Mouse (Mus musculus): ENCODE measurements around the gene Gm20388.

Gm20388 gene

DNA sequence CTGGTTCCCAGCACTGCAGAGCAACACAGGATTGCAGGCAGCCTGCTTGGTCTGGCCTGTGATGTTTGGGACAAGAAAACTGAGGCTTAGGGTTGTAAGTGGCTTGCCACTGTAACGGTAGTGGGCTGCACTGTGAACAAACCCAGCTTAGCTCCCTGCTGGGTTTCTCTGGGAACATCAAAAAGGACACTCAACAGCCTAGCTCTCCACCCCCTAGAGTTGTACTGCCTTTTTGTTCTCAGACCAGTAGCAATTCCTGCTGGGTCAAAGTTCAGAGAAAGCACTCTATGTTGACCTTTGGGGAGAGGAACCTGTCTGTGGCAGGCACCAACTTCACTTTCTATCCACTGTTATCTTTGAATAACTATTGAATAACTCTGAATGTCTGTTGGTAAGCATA lies 3423.8 kb downstream of the Gm20388 start:
- DNase-seq (ENCODE audit: low spot score in 2 of 2) = no peak

DNA sequence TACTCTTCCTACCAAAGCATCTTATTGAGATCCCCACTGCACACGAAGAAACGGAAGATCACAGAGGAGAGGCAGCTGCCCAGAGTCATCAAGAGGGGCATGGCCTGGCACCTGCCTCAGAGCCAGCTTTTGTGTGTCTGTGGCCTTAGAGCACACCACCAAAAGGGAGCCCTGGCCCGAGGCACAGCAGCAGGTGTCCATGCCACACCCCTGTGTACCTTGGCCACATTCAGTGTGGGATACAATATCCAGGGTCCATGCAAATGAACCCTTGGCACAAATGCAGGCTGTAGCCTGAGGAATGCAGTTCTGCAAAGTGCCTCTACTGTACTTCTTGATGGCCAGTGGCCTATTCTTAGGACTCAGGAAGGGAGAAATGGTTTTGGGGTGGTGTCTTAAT lies 3426.8 kb downstream of the Gm20388 start:
- DNase-seq (ENCODE audit: low spot score in 2 of 2) = no peak

DNA sequence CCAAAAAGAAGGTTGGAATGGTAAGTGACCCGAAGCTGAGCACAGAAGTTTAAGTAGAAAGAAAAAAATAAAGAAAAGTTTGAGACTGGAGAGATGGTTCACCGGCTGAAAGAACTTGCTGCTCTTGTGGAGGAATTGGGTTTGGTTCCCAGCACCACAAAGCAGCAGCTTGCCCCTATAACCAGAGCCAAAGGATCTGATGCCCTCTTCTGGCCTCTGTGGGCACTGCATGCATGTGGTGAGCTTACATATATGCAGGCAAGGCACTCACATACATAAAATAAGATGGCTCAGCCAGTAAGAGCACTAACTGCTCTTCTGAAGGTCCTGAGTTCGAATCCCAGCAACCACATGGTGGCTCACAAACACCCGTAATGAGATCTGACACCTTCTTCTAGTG lies 3429.4 kb downstream of the Gm20388 start:
- DNase-seq (ENCODE audit: low spot score in 2 of 2) = no peak

DNA sequence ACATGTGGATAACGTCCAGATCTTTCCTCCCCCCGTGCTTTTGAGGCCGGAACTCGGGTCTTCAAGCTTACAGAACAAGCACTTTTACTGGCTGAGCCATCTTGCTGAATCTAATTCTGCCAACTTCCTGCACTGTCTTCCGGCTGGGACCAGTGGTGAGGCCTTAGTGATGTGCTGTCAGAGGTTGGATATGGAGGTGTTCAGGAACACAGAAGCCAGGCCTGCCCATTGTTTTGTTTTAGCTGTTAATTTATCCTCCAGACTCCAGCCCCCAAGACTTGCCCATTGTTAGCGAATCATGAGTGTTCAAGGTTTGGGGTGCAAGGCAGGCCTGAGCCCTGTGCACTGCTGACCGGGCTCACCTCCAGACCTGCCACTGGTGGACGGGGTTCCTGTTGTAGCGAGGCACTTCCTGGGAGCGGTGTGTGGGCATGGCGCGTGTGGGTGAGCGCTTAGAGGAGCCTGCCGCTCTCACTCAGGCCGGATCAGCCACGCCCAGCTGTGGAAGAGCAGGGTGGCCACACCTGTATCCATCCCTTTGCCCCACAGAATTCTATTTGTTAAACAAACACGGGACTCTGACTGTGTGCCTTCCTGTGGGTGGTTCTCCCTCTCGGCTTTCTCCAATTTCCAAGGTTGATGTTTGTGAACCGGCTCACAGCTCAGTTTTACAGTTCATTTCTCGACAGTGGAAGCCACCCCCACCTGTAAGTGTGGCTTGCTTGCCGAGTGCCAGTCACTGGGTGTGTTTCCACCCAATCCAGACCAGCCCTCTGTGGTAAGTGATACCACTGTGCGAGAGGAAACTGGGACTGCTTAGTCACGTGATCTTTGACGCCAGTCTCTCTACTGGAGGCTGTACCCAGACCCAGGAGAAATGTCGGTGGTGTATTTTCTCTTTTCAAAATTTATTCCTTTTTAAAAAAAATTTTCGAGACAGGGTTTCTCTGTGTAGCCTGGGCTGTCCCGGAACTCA lies 3430.7 kb downstream of the Gm20388 start:
- no peak for DNase-seq (ENCODE audit: low spot score in 2 of 2)

DNA sequence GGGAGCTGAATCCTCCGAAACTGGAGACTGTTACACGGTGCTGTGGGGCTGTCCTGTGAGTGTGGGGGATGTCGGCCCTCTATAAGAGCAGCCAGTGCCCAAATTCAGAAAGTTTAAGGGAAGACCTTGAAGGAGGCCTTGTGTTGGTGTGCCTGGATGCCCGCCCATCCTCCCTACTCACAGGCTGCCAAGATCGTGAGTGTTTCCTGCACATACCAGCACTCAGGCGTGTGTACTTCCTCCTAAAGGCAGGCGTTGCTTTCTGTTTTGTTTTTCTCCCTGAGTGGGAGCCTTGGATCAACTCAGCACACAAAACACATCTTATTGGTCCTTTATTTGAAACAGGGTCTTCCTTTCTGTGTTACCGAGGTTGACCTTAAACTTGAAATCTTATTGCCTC lies 3431.6 kb downstream of the Gm20388 start:
- no peak for DNase-seq (ENCODE audit: low spot score in 2 of 2)

DNA sequence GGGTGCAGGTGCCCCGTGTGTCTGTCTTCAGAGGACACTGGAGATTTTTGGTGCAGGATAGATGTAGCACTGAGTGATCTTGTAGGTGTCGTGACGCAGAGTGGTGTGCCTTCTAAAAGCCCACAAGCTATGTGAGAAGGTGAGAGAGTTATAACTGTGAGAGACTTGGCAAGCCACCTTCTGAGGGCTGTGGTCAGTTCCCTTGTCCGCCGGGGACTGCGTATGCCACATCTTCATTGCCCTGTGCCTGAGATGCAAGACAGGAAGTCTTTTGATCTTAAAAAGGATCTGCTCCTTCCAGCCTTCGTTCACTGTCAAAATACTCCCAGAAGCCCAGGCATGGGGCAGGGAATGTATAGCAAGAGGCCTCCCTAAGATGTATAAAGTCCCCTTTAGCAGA lies 3432.3 kb downstream of the Gm20388 start:
- DNase-seq (ENCODE audit: low spot score in 2 of 2) = no peak

DNA sequence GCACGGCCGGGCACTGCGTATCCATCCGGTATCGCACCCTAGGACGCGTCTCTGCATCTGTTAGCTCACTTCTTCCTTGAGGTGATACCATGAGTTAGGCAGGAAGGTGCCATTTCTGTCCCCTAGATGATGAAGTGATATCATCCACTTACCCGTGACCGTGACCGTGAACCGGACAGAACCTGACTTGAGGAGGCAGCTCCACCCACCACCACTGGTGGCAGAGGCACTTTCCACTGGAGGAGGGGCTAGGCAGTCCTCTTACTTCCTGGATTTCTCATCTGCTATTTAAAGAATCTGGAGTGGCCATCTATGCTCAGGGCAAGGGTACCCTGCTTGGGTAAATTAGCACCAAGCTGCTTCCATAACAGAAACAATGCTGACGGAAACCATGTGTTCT lies 3432.8 kb downstream of the Gm20388 start:
- no peak for DNase-seq (ENCODE audit: low spot score in 2 of 2)

DNA sequence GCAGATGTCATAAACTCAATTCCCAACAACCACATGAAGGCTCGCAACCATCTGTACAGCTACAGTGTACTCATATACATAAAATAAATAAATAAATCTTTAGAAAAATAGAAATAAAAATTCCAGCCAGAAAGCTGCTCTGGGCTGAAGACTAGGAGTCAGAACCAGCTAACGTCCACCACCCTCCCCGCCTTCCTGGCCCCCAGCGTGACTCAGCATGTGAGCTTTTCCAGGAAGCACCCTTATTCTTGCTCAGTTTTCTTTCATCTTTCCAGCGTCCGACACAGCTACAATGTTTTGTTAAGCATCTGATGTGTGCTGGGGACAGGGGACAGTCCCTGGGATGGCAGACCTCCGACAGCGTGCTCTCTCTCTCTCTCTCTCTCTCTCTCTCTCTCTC lies 3434.5 kb downstream of the Gm20388 start:
- no peak for DNase-seq (ENCODE audit: low spot score in 2 of 2)

DNA sequence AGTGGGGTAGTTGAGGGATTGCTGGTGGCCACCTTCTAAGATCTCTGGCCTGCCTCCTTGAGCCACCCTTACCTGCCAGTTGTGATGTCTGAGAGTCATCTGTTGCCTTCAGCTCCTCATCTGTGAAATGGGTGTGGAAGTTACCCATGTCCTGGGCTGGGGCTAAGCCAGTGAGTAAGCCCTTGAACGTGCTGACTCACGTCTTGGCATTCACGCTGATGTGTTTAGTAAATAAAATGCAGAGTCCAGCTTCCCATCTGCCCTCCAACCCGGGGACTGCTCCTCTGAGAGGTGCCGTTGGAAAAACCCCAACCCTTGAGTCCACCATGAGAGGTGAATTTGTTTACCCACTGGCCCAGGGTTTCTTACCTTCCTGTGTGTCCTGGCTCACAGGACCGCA lies 3435.2 kb downstream of the Gm20388 start:
- no peak for DNase-seq (ENCODE audit: low spot score in 2 of 2)

DNA sequence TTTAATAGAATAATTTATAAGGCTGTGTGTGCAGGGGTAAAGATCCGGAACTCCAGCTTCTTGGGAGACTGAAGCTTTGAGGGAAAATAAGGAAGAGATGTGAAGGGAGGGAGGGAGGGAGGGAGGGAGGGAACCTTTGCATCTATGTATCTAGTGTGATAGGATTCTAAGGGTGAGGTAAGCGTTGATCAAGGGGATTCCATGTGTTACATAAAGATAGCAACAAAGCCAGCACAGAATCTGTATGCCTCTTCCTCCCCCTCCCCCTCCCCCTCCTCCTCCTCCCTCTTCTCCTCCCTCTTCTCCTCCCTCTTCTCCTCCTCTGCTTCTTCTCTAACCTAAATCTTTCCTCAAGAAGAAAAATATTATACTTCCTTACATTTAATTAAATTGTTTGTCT lies 3436.7 kb downstream of the Gm20388 start:
- no peak for DNase-seq (ENCODE audit: low spot score in 2 of 2)

DNA sequence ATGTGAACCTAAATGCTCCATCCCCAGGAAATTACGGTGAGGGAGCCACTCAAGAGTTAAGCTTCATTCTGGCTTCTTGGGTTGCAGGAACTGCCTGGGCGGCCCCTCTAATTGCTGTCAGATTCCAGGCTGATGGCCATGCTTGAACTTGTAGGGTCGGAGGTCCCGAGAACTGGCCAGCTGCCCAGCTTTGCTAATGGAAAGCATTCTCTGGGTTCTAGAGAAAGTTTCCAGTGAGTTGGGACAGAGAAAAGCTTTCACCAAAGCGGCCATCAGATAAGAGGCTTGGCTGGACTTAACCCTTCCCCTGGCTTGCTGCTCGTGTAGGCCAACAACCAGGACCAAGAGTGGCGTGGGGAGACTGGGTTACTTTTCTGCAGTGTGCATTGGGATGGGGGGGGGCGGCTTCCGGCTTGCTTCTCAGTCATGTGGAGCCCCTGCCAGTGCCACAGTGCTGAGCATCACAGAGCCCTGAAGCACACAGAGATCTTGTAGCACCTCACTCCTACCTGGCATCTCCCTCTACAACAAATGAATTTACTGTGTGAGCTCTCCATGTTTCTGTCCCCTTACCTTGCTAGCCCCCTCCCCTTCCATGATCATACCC lies 3437.7 kb downstream of the Gm20388 start:
- peak in 1 of 2 experiments; percentile 9 for DNase-seq (ENCODE audit: low spot score in 2 of 2)

DNA sequence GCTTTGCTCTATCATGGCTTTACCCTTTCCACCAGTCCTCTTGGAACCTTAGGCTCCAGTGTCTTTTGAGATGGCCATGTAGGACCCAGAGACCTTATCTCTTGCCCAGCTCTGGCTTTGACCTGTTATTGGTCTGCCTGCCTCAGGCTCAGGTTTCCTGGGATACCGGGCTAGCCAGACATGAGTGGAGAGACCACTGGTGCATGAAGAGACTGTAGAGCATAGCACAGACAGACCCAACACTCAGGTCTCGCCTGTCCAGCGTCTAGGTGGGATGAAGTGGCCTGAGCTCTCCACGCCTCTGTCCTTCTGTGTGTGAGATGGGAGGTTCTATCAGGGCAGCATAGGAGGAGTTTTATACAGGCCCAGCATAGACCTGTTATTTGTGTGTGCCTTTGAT lies 3438.4 kb downstream of the Gm20388 start:
- no peak for DNase-seq (ENCODE audit: low spot score in 2 of 2)

DNA sequence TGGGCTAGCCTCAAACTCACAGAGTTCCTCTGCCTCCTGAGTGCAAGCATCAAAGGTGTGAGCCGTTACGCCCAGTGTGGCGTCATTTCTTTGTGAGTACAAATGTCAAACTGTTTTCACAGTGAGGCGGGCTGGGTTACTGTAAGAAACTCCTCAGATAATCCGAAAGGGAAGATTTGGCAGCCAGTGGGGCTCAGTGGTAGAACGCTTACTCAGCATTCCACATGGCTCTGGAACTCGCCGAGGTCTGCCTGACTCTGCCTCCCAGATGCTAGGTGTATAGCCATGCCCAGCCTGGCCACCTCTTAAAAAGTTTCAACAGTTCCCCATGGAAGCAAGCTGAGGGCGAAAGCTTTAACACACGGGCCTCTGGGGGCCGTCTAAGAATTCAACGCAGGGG lies 3441.5 kb downstream of the Gm20388 start:
- DNase-seq (ENCODE audit: low spot score in 2 of 2) = no peak

DNA sequence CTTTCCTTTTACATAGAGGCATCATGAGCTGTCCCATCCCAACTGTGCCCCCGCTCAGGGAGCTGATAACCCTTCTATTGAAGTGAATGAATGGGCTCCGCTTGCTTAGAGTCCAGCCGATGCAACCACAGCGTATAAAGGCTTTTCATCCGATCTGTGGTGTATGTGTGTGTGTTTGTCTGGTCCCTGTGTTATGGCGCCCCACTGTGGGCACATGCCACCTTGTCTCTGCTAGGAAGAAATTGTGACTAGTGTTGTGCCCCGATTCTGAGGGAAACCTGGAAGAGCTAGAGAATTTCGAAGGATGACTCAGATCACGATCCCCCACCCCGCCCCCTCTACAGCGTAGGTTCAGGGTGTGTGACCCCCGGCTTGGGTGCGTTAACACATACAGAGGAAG lies 3442.1 kb downstream of the Gm20388 start:
- DNase-seq (ENCODE audit: low spot score in 2 of 2) = no peak

DNA sequence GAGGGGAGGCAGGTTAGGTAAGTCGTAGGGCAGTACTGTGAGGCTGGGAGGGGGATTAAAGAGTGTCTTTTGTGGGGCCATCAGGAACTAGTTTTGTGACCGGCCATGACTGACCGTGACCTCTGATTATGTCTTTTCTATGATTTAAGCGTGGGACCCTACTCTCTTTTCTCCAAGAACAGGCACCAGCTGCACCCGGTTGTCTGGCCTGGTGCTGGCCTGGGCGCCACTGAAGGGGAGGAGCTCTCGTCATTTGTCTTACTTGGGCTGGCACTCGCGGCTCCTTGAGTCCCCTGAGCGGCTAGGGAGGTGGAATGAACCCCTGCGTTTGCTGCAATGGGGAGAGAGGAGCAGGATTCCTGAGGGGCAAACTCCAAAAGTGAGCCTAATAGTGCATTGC lies 3442.6 kb downstream of the Gm20388 start:
- DNase-seq (ENCODE audit: low spot score in 2 of 2) = no peak

DNA sequence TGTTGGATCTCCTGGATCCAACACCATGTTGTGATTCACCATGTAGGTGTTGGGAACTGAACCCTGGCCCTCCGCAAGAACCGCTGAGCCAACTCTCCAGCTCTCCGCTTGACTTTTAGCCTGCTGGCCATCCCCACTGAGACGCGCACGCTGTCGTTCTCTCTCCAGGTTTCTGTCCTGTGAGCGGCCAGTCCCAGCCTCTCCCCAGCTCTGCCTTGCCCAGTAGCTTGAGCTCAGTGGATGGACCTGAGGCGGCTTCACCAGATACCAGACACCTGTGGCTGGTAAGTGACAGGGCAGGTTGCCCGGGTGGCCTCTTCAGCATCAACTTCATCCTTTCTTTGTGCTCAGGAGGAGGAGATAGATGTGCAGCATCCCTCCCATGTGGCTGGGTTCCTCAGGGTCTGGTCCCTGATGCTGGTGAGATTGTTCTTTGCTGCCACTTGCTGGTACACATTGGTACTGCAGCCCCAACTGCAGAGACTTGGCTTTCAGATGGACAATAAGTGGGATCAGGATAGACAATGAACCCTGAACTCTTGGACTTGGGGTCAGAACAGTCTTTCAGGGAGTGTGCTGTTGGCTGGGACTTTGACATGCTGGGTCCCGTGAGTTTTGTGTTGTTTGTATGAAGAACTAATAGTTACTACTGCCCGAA lies 3450.6 kb downstream of the Gm20388 start:
- peak; percentile 46 to 63 for DNase-seq (ENCODE audit: low spot score in 2 of 2)

DNA sequence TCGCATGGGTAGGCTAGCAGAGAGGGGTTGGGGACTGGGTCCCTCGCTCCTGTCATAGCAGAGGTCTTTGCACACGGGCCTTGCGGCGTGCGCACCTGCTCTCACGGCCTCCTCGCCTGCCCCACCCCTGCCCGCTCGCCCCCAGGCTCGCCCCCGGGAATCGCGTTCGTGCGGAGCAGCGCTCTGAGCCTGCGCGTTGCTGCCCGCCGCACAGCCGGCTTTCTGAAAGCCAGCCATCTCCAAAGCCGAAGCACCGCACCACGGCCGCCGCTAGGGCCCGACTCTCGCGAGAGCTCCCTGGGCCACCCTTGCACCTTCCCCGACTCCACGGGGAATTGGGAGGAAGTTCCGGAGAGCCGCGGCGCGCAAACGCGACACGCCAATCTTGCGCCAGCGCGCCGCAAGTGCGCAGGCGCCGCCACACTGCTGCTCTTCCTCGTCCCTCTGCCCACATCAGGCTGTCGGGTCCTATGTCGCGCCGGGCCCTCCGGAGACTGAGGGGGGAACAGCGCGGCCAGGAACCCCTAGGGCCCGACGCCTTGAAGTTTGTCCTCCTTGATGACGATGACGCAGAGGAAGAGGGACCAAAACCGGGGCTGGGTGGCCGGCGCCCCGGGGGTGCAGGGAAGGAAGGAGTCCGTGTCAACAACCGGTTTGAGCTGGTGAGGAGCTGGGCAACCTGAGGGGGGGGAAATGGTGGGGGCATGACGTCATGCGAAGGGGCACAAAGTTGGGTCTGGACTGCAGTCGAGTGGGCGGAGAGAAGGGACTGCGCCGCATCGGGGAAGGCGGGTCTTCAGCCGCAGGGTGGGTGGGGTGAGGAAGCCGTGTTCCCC lies 3463.0 kb downstream of the Gm20388 start, which contains the start of gene Tcf25:
Gene Tcf25, plus strand, starts transcription at position 351 of the 836 bp plus-strand sequence.
- peak; percentile 84 to 92 for DNase-seq (ENCODE audit: low spot score in 2 of 2)

DNA sequence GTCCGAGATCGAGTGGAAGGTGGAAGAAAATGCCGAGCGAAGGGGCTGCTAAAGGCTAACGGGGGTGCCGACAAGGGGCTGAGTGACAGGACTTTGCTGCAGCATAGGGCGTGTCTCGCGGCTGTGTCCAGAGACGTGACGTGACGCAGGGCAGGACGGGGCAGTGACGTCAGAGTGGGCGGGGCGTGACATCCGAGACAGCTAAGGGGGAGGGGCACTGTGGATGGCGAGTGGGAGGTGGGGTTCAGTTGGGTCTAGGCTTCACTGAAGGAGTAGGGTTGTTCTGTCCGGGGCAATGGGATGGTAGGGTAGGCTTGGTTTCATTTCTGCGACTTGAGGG lies 3463.6 kb downstream of the Gm20388 start:
- peak; percentile 90 to 96 for DNase-seq (ENCODE audit: low spot score in 2 of 2)

DNA sequence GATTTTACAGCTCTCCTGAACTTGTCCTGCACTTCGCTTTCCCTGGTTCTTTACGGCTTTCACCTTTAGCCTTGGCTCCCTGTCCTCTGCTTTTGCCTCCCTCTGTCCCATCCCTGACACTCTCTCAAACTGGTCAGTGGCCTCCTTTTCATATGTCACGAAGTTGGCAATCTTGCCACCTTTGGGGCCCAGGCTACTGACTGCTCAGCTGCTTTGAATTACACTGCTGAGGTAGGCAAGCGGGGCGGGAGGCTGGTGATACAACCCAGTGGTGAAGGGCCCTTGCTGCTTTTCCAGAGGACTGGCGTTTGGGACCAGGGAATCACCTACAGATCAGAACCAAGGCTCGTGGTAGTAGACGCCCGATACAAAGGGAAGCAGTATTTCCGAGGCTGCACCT lies 3465.1 kb downstream of the Gm20388 start:
- no peak for DNase-seq (ENCODE audit: low spot score in 2 of 2)

DNA sequence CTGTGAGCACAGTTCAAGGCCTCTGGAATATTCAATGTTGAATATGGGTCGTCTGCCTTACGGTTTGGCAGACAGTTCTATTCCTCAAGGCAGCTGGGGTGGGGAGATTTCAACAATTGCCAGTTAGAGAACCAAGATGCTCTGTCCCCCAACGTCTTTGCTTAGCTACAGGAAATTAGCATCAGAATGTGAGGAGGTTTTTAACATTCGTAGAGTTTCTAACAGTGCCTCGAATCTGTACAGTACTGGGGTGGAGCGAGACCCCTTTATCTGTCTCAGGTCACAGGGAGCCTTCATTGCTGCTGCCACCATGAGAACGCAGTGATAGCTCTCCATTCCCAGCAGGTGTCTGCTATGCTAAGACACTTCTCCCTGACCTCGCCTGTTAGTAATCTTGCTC lies 3465.5 kb downstream of the Gm20388 start:
- DNase-seq (ENCODE audit: low spot score in 2 of 2) = no peak

DNA sequence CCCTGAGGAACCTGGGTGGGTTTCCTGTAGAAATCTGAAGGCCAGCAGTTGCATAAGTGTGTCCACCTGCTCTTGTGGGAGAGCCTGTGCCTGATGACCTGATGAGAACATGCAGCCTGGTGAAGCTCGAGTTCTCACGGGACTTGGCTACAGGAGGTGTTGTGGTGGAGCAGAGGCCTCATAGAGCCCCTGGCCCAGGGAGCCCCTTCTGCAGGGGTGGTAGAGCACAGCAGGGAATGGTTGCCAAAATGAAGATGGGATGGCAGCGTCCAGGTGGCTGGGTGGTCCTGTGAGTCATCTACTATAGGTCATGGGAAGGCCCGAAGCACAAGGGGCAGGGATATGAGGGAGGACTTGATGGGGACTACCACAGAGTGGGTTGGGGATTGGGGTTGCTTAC lies 3471.1 kb downstream of the Gm20388 start:
- no peak for DNase-seq (ENCODE audit: low spot score in 2 of 2)

DNA sequence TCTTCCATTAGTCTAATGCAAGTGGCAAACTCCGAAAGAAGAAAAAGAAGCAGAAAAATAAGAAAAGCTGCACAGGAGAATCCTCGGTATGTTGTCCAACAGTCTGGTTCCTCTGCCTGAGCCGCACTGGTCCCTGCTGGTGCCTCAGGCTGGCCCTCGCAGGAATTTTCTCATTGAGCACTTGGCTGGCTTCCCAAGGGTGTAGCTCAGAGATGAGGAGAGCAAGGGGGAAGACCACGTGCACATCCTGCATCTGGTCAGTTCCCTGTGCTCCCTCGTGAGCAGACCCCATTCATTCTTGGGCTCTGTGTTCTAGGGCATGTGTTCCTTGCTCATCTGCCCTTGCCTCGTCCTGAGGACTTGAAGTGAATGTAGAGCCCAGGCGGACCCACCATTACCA lies 3471.9 kb downstream of the Gm20388 start:
- no peak for DNase-seq (ENCODE audit: low spot score in 2 of 2)
